Mouse (Mus musculus): ENCODE results near the gene Apoh. TPM values are rescaled to one million over a fixed set of nuclear protein-coding genes. Genes with fewer than 3 reads are reported as not detected.

Gene Apoh
- polyA plus RNA-seq, 1 experiment = 2.3 TPM

DNA sequence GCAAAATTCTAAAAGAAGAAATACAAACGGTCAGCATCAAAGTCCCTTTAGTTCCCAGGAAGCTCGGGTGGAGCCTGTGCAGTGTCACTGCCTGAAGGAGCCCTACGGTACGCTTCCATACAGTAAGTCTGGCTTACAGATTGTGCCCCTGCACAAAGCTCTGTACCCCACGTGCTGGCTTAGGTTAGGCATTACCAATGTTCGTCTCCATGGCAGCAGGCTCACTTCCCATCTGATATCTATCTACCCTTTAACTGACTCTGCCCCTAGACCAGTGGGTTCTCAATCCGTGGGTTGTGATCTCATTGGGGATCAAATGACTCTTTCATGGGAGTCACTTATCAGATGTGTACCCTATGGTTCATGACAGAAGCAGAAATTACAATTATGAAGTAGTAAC, 27.4 kb upstream of the Apoh start:
- Histone ChIP-seq H3K4me3 (ENCODE audit: insufficient read depth, low read depth, low read length) (no peak overlapping the region), H3K27ac (replicated peaks; ENCODE audit: low read depth, low read length) (no peak overlapping the region), H3K4me1 (ENCODE audit: control insufficient read depth, insufficient read depth, insufficient read length, low read length) (no peaks in the 10 kb centered on the region)

- Histone ChIP-seq H3K4me1 (ENCODE audit: control insufficient read depth, insufficient read depth, insufficient read length, low read length) (no peaks in the 10 kb centered on the region), H3K4me3 (ENCODE audit: insufficient read depth, low read depth, low read length) (no peak overlapping the region), H3K27ac (replicated peaks; ENCODE audit: low read depth, low read length) (no peak overlapping the region)
Measured at GRCm38 (mm10) chr11:108317878-108318277, 25.3 kb upstream of the Apoh start.

GRCm38 (mm10) chr11:108319162-108319561, 24.0 kb upstream of the Apoh start:
- Histone ChIP-seq H3K4me1 (ENCODE audit: control insufficient read depth, insufficient read depth, insufficient read length, low read length) (no peaks in the 10 kb centered on the region), H3K4me3 (ENCODE audit: insufficient read depth, low read depth, low read length) (no peak overlapping the region), H3K27ac (replicated peaks; ENCODE audit: low read depth, low read length) (no peak overlapping the region)

- no peaks in the 10 kb centered on the region for H3K4me1 ChIP-seq (ENCODE audit: control insufficient read depth, insufficient read depth, insufficient read length, low read length)
- H3K27ac ChIP-seq (replicated peaks; ENCODE audit: low read depth, low read length) = no peak overlapping the region
Measured at GRCm38 (mm10) chr11:108320561-108320960, 22.6 kb upstream of the Apoh start.

GRCm38 (mm10) chr11:108322156-108322555, 21.0 kb upstream of the Apoh start:
- no peak overlapping the region for H3K4me3 ChIP-seq (ENCODE audit: insufficient read depth, low read depth, low read length)
- H3K27ac ChIP-seq (replicated peaks; ENCODE audit: low read depth, low read length) = no peak overlapping the region
- H3K4me1 ChIP-seq (ENCODE audit: control insufficient read depth, insufficient read depth, insufficient read length, low read length) = no peaks in the 10 kb centered on the region

More at GRCm38 (mm10) chr11:108320561-108320960, 22.6 kb upstream of the Apoh start:
- no peak overlapping the region for H3K4me3 ChIP-seq (ENCODE audit: insufficient read depth, low read depth, low read length)

GRCm38 (mm10) chr11:108325943-108326342, 17.2 kb upstream of the Apoh start:
- H3K27ac ChIP-seq (replicated peaks; ENCODE audit: low read depth, low read length) = no peak overlapping the region

DNA sequence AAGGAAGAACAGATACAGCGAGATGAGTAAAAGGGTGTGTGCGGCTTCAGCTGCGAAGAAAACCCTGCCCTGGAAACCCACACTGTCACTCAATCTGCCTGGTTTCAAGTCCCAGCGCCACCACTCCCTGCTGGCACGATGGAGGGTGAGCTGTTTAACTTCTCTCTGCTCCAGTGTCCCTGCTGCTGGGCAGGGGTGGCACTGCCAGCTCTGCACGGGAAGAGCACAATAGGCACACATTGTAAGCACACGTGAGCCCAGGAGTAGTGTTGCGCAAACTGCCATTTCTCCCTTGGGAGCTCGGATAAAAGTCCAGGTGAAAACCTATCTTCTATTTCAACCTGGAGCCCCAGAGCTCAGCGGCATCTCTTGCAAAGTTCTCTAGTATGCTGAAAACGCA, 12.3 kb upstream of the Apoh start:
- H3K4me1 ChIP-seq (ENCODE audit: control insufficient read depth, insufficient read depth, insufficient read length, low read length) = no peaks in the 10 kb centered on the region
- no peak overlapping the region for H3K4me3 ChIP-seq (ENCODE audit: insufficient read depth, low read depth, low read length)
- no peak overlapping the region for H3K27ac ChIP-seq (replicated peaks; ENCODE audit: low read depth, low read length)

More at GRCm38 (mm10) chr11:108325943-108326342, 17.2 kb upstream of the Apoh start:
- Histone ChIP-seq H3K4me3 (ENCODE audit: insufficient read depth, low read depth, low read length) (no peak overlapping the region), H3K4me1 (ENCODE audit: control insufficient read depth, insufficient read depth, insufficient read length, low read length) (no peaks in the 10 kb centered on the region)

GRCm38 (mm10) chr11:108333006-108333405, 10.1 kb upstream of the Apoh start:
- no peak overlapping the region for H3K27ac ChIP-seq (replicated peaks; ENCODE audit: low read depth, low read length)
- no peak overlapping the region for H3K4me3 ChIP-seq (ENCODE audit: insufficient read depth, low read depth, low read length)
- no peaks in the 10 kb centered on the region for H3K4me1 ChIP-seq (ENCODE audit: control insufficient read depth, insufficient read depth, insufficient read length, low read length)

DNA sequence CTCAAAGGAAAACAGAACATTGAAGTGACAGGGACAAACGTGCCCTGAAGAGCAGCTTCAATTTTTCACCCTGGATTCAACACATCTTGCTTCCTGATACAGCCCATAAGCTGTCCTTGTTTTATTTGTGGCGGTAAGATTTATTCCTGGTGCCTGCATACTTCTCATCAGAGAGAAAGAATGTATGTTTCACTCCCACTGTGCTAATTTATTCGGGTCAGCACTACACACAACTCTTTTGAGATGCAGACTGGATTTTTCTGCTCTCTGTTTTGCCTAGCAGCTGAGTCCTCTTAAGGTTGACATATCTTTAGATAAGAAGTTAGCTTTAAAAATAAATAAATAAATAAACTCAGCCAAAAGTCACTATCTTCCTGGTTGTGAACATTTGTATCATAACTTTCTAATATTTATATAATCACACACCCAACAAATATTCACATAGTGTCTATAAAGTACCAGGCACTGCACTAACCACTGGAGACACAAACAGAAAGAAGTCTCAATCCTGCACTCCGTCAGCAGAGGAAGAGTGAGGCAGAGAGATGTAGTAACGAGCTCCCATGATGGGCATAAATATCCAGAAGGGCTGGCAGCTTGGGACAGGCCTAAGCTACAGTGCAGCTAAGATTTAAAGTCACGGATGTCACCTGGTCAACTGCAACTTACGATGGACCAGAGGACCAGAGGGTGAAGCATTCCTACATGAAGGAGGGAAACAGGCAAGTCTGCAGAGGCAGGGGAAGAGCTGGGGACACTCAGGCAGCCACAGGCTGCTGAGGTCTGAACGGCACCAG, 9.4 kb upstream of the Apoh start:
- H3K27ac ChIP-seq (replicated peaks; ENCODE audit: low read depth, low read length) = no peak overlapping the region
- no peaks in the 10 kb centered on the region for H3K4me1 ChIP-seq (ENCODE audit: control insufficient read depth, insufficient read depth, insufficient read length, low read length)
- no peak overlapping the region for H3K4me3 ChIP-seq (ENCODE audit: insufficient read depth, low read depth, low read length)

DNA sequence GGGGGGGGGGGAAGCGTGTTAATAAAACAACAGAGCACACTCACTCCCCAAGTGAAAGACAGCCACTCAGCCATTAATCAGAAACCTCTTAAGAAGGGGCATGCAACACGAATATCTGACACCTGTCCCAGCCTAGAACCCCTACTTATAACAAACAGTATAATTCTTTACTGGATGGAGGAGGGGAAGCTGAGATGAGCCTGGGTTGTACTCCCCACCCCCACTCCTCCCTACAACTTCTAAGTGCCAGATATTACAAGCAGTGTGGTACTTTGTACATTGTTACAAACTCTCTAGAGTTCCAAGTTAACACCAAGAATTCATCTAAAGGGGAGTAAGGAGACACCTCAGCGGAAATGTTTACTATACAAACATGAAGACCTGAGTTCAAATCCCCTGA, 8.5 kb upstream of the Apoh start:
- no peaks in the 10 kb centered on the region for H3K4me1 ChIP-seq (ENCODE audit: control insufficient read depth, insufficient read depth, insufficient read length, low read length)
- H3K27ac ChIP-seq (replicated peaks; ENCODE audit: low read depth, low read length) = no peak overlapping the region
- no peak overlapping the region for H3K4me3 ChIP-seq (ENCODE audit: insufficient read depth, low read depth, low read length)

GRCm38 (mm10) chr11:108335536-108335935, 7.6 kb upstream of the Apoh start:
- Histone ChIP-seq H3K4me3 (ENCODE audit: insufficient read depth, low read depth, low read length) (no peak overlapping the region), H3K4me1 (ENCODE audit: control insufficient read depth, insufficient read depth, insufficient read length, low read length) (no peaks in the 10 kb centered on the region), H3K27ac (replicated peaks; ENCODE audit: low read depth, low read length) (no peak overlapping the region)

DNA sequence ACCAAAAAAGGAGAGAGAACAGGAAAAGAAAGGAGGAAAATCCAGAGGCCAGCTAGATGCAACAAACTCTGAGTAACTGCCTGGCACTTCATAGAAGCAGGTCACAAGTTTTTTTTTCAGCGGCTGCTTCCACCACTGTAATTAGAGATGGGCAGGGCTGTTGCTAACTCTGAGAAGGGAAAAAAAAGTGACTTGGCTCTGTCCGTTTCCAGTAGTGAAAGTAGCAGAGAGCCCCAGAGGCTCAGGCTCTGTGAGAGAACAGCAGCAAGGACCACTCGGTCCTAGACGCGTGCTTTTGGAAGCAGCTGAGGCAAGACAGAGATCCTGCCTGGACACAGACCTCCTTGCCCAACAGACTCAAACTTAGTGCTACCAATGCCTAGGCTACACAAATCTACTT, 6.7 kb upstream of the Apoh start:
- Histone ChIP-seq H3K4me3 (ENCODE audit: insufficient read depth, low read depth, low read length) (no peak overlapping the region), H3K4me1 (ENCODE audit: control insufficient read depth, insufficient read depth, insufficient read length, low read length) (no peaks in the 10 kb centered on the region), H3K27ac (replicated peaks; ENCODE audit: low read depth, low read length) (no peak overlapping the region)

DNA sequence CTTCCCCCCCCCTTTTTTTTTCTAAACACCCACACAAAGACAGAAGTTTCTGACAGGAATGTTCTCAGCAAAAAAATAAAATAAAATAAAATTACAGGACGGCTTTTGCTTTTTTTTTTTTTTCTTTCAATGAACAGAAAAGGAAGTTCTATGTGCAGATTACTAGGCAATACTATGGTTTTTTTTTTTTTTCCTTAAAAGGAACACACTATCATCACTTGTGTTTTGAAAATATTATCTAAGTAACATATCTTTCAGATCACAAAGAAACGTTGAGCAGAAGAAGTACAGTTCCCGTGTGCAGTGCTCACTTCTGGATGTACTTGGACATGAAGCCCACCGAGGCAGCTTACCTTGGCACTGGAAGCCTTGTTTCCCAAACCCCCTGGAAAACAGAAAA, 2.9 kb upstream of the Apoh start:
- H3K27ac ChIP-seq (replicated peaks; ENCODE audit: low read depth, low read length) = no peak overlapping the region
- H3K4me3 ChIP-seq (ENCODE audit: insufficient read depth, low read depth, low read length) = no peak overlapping the region
- H3K4me1 ChIP-seq (ENCODE audit: control insufficient read depth, insufficient read depth, insufficient read length, low read length) = no peaks in the 10 kb centered on the region

DNA sequence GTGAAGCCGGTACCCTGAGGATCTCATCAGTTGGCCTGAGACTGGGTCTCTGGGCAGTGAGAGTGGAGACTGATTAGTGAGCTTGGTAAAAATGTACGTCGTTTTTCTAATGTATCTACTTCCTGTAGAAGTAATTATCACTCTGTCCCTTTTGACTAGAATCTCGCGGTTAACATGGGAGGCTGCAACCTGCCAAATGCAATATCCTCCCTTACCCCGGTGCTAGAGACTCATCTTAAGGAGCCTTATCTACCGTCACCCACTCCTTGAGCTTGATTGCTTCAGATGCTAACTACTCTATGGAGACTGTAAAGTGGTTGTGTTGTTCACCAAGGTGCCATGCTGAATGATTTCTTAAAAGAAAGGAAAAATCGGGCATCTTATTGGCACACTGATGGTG, 1.4 kb upstream of the Apoh start:
- Histone ChIP-seq H3K27ac (replicated peaks; ENCODE audit: low read depth, low read length) (no peak overlapping the region), H3K4me3 (ENCODE audit: insufficient read depth, low read depth, low read length) (no peak overlapping the region), H3K4me1 (ENCODE audit: control insufficient read depth, insufficient read depth, insufficient read length, low read length) (no peaks in the 10 kb centered on the region)

DNA sequence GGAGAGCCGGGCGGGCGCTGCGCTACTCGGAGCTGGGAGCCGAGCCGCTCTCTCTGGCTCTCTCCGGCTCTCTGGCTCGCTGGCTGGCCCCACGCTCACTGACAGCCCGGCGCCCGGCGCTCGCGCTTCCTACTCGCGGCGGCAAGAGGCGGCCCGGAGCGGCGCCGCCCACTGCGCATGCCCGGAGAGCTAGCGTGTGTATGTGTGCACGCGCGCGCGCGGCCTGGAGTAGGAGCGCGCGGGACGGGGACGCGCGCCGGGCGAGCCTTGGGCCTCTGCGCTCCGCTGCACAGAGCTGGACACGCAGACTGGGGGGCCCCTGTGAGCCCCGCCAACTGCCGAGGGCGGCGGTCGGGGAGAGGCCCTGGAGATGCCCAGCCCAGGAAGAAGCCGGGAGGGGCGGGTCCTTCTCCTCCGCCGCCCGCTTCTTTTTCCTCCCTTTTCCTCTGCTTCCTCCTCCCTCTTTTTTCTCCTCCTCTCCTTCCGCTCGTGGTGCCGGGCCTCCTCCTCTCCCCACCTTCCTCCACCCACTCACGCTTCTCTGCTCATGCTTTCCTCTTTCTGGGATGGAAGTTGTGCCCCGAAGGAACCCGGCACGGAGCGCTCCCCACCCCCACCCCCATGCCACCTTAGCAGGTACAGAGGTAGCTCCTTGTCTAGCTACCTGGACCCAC, 772 bp downstream of the Apoh start, which contains the start of gene Prkca:
Prkca (minus strand) TSS at position 140 of the 674 bp plus-strand sequence.
- Histone ChIP-seq H3K27ac (replicated peaks; ENCODE audit: low read depth, low read length) (no peak within 1 kb of the TSS), H3K4me1 (ENCODE audit: control insufficient read depth, insufficient read depth, insufficient read length, low read length) (no peaks in the 10 kb centered on the region), H3K4me3 (ENCODE audit: insufficient read depth, low read depth, low read length) (peak within 1 kb of the TSS; percentile 83)

DNA sequence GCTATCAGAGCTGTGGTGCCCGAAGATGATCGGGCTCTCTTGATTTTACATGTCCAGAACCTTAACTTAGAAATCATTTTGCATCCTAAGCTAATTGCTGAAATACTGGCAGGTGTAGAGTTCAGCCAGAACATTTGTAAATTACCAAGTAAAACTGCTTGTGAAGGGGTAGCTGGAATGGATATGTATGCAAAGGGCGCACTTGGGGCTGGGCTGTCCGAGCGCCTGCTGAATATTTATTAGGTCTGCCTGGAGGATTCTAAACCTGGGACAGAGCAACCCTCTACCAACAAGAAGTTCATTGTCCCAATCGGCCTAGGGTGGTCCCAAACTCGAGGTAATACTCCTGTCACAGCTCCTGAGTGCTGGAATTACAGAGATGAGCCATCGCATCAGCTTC, 1.6 kb downstream of the Apoh start:
- peak overlapping the region; percentile 83; the same call in 1 of the 2 replicates for H3K4me3 ChIP-seq (ENCODE audit: insufficient read depth, low read depth, low read length)
- H3K4me1 ChIP-seq (ENCODE audit: control insufficient read depth, insufficient read depth, insufficient read length, low read length) = no peaks in the 10 kb centered on the region
- H3K27ac ChIP-seq (replicated peaks; ENCODE audit: low read depth, low read length) = no peak overlapping the region

Data from brown adipose tissue, adult 24 weeks (tissue).